Mouse (Mus musculus): ENCODE measurements around the gene Coa4. TPM values are rescaled to one million over a fixed set of nuclear protein-coding genes. Genes with fewer than 3 reads are reported as not detected.

The Coa4 gene
- polyA plus RNA-seq, 1 experiment from 2014 or later: 18.6 TPM

DNA sequence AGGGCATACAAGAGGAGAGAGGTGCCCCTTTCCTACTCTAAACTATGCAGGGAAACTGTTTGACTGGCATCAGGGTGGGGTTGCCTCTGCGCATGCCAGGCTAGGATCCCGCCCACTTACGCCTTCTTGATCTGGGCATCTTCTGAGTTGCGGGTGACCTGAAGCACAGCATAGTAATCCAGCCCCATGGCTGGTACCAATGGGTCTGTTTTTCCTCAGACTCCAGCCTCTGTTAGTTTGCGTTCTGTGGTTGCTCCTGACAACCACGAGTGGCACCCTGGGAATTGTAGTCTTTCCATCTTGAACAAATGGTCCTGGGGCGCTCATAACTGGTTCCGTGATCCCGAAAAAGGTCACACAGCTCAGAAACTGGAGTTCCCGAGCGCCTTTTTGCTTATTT lies 22.3 kb upstream of the Coa4 start, which contains the start of gene Dnajb13:
Gene Dnajb13, minus strand, starts transcription at position 388 of the 400 bp plus-strand sequence.
- Histone ChIP-seq H3K4me1 (replicated peaks; ENCODE audit: control insufficient read depth, insufficient read depth, low read length) (no peaks in the 10 kb centered on the region), H3K27me3 (ENCODE audit: control insufficient read depth, insufficient read depth, low read length) (0 out of 2 replicates have a peak, but pooled peaks cover 2% of the 10 kb centered on the region), H3K27ac (ENCODE audit: low read depth, low read length) (no peak within 1 kb of the TSS), H3K4me3 (ENCODE audit: low read depth, low read length) (no peak within 1 kb of the TSS), H3K9me3 (ENCODE audit: control insufficient read depth, low read length) (no peaks in the 10 kb centered on the region), H3K4me2 (ENCODE audit: low read depth, low read length, severe bottlenecking) (0 out of 2 replicates have a peak within 1 kb of the TSS, but pooled peaks have one; percentile 8), H3K9ac (ENCODE audit: low read length) (no peak within 1 kb of the TSS), H3K36me3 (ENCODE audit: control insufficient read depth, insufficient read depth, low read length) (no peaks in the 10 kb centered on the region)
- ATAC-seq (replicated peaks; ENCODE audit: low FRiP score) (no peak), DNase-seq (ENCODE audit: low spot score) (no peak)
- 51% methylated on average over 11 of the region's 11 CpGs for WGBS

DNA sequence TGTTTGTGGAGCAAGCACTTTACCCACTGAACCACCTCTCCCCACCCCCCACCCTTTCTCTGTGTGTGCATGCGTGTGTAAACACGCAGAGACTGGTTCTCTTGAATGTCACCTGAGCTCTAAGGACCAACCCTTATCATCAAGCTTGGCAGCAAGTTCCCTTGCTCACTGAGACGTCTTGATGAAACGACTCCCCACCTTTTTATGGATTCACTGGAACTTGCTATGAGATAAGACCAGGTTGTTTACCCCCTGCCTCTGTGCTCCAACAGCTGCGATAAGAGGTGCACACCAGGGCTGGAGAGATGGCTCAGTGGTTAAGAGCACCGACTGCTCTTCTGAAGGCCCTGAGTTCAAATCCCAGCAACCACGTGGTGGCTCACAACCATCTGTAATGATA lies 16.7 kb upstream of the Coa4 start:
- 64% methylated on average over 7 of the region's 7 CpGs for WGBS

DNA sequence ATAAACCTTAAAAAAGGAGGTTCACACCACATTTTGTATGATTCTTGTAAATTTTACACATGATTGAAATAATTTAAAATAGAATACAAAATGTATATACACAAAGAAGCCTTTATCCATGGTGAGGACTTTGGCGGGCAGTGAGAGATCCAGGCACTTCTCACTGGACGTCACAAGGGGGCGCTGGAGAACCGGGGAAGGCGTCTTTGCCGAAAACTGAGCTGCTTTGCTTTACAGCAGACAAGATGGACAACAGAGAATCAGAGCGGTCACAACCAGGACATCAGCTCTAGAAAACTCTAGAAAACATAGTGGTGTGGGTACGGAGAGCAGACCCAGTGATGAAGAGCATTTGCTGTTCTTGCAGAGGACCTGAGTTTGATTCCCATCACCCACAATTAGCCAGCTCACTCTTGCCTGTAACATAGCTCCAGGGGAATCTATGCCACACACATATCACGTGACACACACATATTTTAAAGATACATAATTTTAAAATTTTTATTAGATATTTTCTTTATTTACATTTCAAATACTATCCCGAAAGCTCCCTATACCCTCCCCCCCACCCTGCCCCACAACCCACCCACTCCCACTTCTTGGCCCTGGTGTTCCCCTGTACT lies 16.1 kb upstream of the Coa4 start:
- ATAC-seq (replicated peaks; ENCODE audit: low FRiP score): peak; percentile 18; the same call in 1 of the 2 replicates
- H3K36me3 ChIP-seq (ENCODE audit: control insufficient read depth, insufficient read depth, low read length): no peaks in the 10 kb centered on the region
- no peak overlapping the region for H3K9ac ChIP-seq (ENCODE audit: low read length)
- H3K9me3 ChIP-seq (ENCODE audit: control insufficient read depth, low read length): no peaks in the 10 kb centered on the region
- 26% methylated on average over 10 of the region's 10 CpGs for WGBS
- H3K4me3 ChIP-seq (ENCODE audit: low read depth, low read length): no peak overlapping the region
- no peak overlapping the region for H3K27ac ChIP-seq (ENCODE audit: low read depth, low read length)
- no peak overlapping the region for H3K4me2 ChIP-seq (ENCODE audit: low read depth, low read length, severe bottlenecking)
- DNase-seq (ENCODE audit: low spot score): peak; percentile 94
- no peaks in the 10 kb centered on the region for H3K4me1 ChIP-seq (replicated peaks; ENCODE audit: control insufficient read depth, insufficient read depth, low read length)
- H3K27me3 ChIP-seq (ENCODE audit: control insufficient read depth, insufficient read depth, low read length): no peaks in the 10 kb centered on the region

More for the DNA sequence above, 16.7 kb upstream of the Coa4 start:
- H3K27me3 ChIP-seq (ENCODE audit: control insufficient read depth, insufficient read depth, low read length): no peaks in the 10 kb centered on the region
- no peak for ATAC-seq (replicated peaks; ENCODE audit: low FRiP score)
- H3K36me3 ChIP-seq (ENCODE audit: control insufficient read depth, insufficient read depth, low read length): no peaks in the 10 kb centered on the region
- no peak overlapping the region for H3K9ac ChIP-seq (ENCODE audit: low read length)
- DNase-seq (ENCODE audit: low spot score): no peak
- no peak overlapping the region for H3K4me3 ChIP-seq (ENCODE audit: low read depth, low read length)
- H3K9me3 ChIP-seq (ENCODE audit: control insufficient read depth, low read length): no peaks in the 10 kb centered on the region
- H3K4me1 ChIP-seq (replicated peaks; ENCODE audit: control insufficient read depth, insufficient read depth, low read length): no peaks in the 10 kb centered on the region
- no peak overlapping the region for H3K4me2 ChIP-seq (ENCODE audit: low read depth, low read length, severe bottlenecking)
- H3K27ac ChIP-seq (ENCODE audit: low read depth, low read length): no peak overlapping the region

DNA sequence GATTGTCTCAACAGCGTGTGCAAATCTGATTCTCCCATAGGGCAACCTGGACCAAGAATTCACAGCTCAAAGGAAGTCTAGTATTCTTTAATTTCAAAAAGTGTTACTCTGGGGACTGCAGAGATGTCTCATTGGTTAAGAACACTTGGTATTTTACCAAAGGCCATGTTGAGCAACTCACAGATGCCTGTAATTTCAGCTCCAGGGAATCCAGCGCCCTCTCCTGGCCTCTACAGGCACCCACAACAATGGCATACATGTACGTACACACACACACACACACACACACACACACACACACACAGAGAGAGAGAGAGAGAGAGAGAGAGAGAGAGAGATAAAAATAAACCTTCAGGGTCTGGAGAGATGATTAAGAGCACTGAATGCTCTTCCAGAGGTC lies 14.6 kb upstream of the Coa4 start:
- ATAC-seq (replicated peaks; ENCODE audit: low FRiP score) (no peak), DNase-seq (ENCODE audit: low spot score) (no peak)
- Histone ChIP-seq H3K4me3 (ENCODE audit: low read depth, low read length) (no peak overlapping the region), H3K4me1 (replicated peaks; ENCODE audit: control insufficient read depth, insufficient read depth, low read length) (no peaks in the 10 kb centered on the region), H3K4me2 (ENCODE audit: low read depth, low read length, severe bottlenecking) (no peak overlapping the region), H3K27ac (ENCODE audit: low read depth, low read length) (no peak overlapping the region), H3K9me3 (ENCODE audit: control insufficient read depth, low read length) (no peaks in the 10 kb centered on the region), H3K27me3 (ENCODE audit: control insufficient read depth, insufficient read depth, low read length) (no peaks in the 10 kb centered on the region), H3K9ac (ENCODE audit: low read length) (no peak overlapping the region), H3K36me3 (ENCODE audit: control insufficient read depth, insufficient read depth, low read length) (no peaks in the 10 kb centered on the region)
- WGBS: 74% methylated on average over 3 of the region's 3 CpGs

DNA sequence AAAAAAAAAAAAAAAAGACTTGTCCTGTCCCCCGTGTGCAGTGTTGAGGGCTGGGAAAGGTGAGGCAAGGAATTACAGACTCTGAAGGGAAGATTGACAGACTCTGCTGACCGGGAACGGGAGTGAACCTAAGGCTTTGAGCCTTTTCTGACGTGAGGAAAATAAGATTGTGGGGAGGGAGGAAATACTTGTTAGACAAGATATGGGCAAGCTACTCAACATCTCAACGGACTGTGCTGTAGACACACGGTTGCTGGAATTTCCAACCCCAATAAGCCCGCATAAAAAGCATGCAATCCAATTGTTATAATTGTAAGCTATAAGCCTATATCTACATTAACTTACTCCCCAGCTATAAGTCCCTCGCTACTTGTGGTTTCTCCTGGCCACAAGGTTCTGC lies 12.2 kb upstream of the Coa4 start:
- H3K27ac ChIP-seq (ENCODE audit: low read depth, low read length): no peak overlapping the region
- no peaks in the 10 kb centered on the region for H3K9me3 ChIP-seq (ENCODE audit: control insufficient read depth, low read length)
- no peaks in the 10 kb centered on the region for H3K4me1 ChIP-seq (replicated peaks; ENCODE audit: control insufficient read depth, insufficient read depth, low read length)
- H3K27me3 ChIP-seq (ENCODE audit: control insufficient read depth, insufficient read depth, low read length): no peaks in the 10 kb centered on the region
- no peak overlapping the region for H3K9ac ChIP-seq (ENCODE audit: low read length)
- ATAC-seq (replicated peaks; ENCODE audit: low FRiP score) (no peak), DNase-seq (ENCODE audit: low spot score) (no peak)
- H3K36me3 ChIP-seq (ENCODE audit: control insufficient read depth, insufficient read depth, low read length): no peaks in the 10 kb centered on the region
- H3K4me2 ChIP-seq (ENCODE audit: low read depth, low read length, severe bottlenecking): no peak overlapping the region
- WGBS: 79% methylated on average over 8 of the region's 8 CpGs
- H3K4me3 ChIP-seq (ENCODE audit: low read depth, low read length): no peak overlapping the region

DNA sequence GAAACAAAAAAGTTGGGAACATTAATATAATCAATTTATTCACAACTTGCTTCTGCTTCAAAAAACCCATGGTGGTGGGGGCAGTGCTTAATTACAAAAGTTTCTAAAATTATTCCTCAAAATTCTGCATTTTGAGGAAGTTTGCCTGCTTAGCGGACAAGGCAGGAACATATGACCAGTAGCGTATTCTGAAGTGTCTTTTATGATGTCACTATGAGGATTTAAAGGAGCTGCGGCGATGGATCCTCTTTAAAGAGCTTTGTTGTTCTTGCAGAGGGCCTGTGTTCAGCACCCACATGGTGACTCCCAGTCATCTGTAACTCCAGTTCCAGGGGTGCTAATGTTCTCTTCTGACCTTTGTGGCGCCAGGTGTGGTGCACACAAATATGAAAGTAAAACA lies 6.1 kb upstream of the Coa4 start:
- no peaks in the 10 kb centered on the region for H3K27me3 ChIP-seq (ENCODE audit: control insufficient read depth, insufficient read depth, low read length)
- H3K4me2 ChIP-seq (ENCODE audit: low read depth, low read length, severe bottlenecking): no peak overlapping the region
- H3K27ac ChIP-seq (ENCODE audit: low read depth, low read length): no peak overlapping the region
- DNase-seq (ENCODE audit: low spot score): no peak
- no peaks in the 10 kb centered on the region for H3K4me1 ChIP-seq (replicated peaks; ENCODE audit: control insufficient read depth, insufficient read depth, low read length)
- H3K9me3 ChIP-seq (ENCODE audit: control insufficient read depth, low read length): no peaks in the 10 kb centered on the region
- H3K9ac ChIP-seq (ENCODE audit: low read length): no peak overlapping the region
- WGBS: 94% methylated on average over 5 of the region's 5 CpGs
- no peak for ATAC-seq (replicated peaks; ENCODE audit: low FRiP score)
- no peak overlapping the region for H3K4me3 ChIP-seq (ENCODE audit: low read depth, low read length)
- no peaks in the 10 kb centered on the region for H3K36me3 ChIP-seq (ENCODE audit: control insufficient read depth, insufficient read depth, low read length)

DNA sequence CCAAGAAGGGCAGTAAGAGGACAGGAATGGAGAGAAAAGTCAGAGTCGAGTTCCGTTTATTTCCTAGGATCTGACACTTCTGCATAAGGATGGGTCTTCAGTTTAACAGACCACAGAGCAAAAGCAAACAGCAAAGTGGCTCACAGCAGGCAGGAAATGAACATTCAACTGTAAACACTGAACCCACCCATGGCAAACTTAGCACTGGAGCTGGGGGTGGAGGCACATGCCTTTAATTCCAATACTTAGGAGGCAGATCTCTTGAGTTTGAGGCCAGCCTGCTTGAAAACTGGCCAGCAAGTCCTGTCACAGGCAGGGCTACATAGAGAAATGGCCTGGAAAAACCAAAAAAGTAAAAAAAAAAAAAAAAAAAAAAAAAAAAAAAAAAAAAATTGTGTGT lies 3.4 kb upstream of the Coa4 start:
- H3K4me1 ChIP-seq (replicated peaks; ENCODE audit: control insufficient read depth, insufficient read depth, low read length): no peaks in the 10 kb centered on the region
- ATAC-seq (replicated peaks; ENCODE audit: low FRiP score) (no peak), DNase-seq (ENCODE audit: low spot score) (no peak)
- H3K27ac ChIP-seq (ENCODE audit: low read depth, low read length): no peak overlapping the region
- no peak overlapping the region for H3K4me3 ChIP-seq (ENCODE audit: low read depth, low read length)
- H3K9me3 ChIP-seq (ENCODE audit: control insufficient read depth, low read length): no peaks in the 10 kb centered on the region
- 83% methylated on average over 2 of the region's 2 CpGs for WGBS
- H3K36me3 ChIP-seq (ENCODE audit: control insufficient read depth, insufficient read depth, low read length): no peaks in the 10 kb centered on the region
- H3K9ac ChIP-seq (ENCODE audit: low read length): no peak overlapping the region
- no peak overlapping the region for H3K4me2 ChIP-seq (ENCODE audit: low read depth, low read length, severe bottlenecking)
- no peaks in the 10 kb centered on the region for H3K27me3 ChIP-seq (ENCODE audit: control insufficient read depth, insufficient read depth, low read length)

DNA sequence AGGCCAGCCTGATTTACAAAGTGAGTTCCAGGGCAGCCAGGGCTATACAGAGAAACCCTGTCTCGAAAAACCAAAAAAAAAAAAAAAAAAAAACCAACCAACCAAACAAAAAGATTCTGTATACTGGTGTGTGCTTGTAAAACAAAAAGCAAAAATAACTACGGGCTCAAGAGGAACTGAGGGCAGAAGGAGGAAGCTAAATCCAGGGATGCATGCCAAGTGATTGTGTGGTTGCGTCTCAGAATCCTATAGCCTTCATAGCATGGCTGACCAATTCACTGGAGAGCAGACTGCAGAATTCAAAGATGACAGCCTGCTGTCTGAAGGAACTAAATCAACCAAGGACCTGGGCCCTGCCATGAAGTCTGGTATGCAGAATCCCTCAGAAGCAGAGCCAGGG lies 2.7 kb upstream of the Coa4 start:
- Histone ChIP-seq H3K36me3 (ENCODE audit: control insufficient read depth, insufficient read depth, low read length) (no peaks in the 10 kb centered on the region; the same call in 1 of the 2 replicates), H3K27me3 (ENCODE audit: control insufficient read depth, insufficient read depth, low read length) (no peaks in the 10 kb centered on the region), H3K27ac (ENCODE audit: low read depth, low read length) (no peak overlapping the region), H3K9me3 (ENCODE audit: control insufficient read depth, low read length) (no peaks in the 10 kb centered on the region), H3K9ac (ENCODE audit: low read length) (no peak overlapping the region), H3K4me3 (ENCODE audit: low read depth, low read length) (no peak overlapping the region), H3K4me2 (ENCODE audit: low read depth, low read length, severe bottlenecking) (no peak overlapping the region), H3K4me1 (replicated peaks; ENCODE audit: control insufficient read depth, insufficient read depth, low read length) (no peaks in the 10 kb centered on the region)
- 85% methylated on average over 3 of the region's 3 CpGs for WGBS
- ATAC-seq (replicated peaks; ENCODE audit: low FRiP score) (no peak), DNase-seq (ENCODE audit: low spot score) (no peak)

DNA sequence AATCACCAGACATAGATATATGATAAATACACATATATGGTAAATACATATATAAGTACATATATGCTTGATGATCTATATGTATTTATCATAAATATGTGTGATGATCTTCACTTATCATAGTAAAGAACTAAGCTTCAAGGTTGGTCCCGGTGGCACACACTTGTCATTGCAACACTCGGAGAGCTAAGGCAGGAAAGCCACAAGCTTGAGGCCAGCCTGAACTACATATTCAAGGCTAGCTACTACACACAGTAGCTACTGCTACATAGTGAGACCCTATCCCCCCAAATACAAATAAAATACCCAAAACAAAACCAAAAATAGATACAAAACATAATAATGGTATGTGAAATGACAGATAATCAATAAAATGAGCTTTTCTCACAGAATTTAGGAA lies 1.0 kb upstream of the Coa4 start:
- no peak for ATAC-seq (replicated peaks; ENCODE audit: low FRiP score)
- Histone ChIP-seq H3K27ac (ENCODE audit: low read depth, low read length) (no peak overlapping the region), H3K4me1 (replicated peaks; ENCODE audit: control insufficient read depth, insufficient read depth, low read length) (no peaks in the 10 kb centered on the region), H3K27me3 (ENCODE audit: control insufficient read depth, insufficient read depth, low read length) (no peaks in the 10 kb centered on the region), H3K4me2 (ENCODE audit: low read depth, low read length, severe bottlenecking) (no peak overlapping the region), H3K9me3 (ENCODE audit: control insufficient read depth, low read length) (no peaks in the 10 kb centered on the region), H3K4me3 (ENCODE audit: low read depth, low read length) (no peak overlapping the region), H3K36me3 (ENCODE audit: control insufficient read depth, insufficient read depth, low read length) (no peaks in the 10 kb centered on the region; the same call in 1 of the 2 replicates), H3K9ac (ENCODE audit: low read length) (no peak overlapping the region)
- DNase-seq (ENCODE audit: low spot score): no peak
- WGBS: 83% methylated on average over 2 of the region's 2 CpGs

Data from forebrain, embryonic 11.5 days (tissue).